Mouse (Mus musculus): ENCODE measurements around the gene Gpr3.

DNA sequence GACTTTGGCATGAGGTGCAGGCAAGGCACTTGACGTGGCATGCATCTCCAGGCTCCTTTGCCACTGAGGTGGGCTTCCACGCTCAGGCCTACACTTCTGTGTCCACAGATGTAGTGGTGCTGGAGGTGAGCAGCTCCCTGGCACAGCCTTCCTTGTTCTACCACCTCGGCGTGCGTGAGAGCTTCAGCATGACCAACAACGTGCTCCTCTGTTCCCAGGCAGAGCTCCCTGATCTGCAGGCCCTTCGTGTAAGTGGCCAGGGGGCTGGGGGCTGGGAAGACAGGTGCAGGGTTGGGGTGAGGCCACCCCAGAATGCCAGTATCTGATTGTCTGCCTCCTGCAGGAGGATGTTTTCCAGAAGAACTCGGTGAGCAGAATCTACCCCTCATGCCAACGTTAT lies 30.4 kb upstream of the Gpr3 start:
- no peak for TF ChIP-seq USF1 (IDR thresholded peaks at IDR 0.05; ENCODE audit: low read depth)
- no peak for TF ChIP-seq POLR2A (IDR thresholded peaks at IDR 0.05; ENCODE audit: insufficient read length, low read depth)
- TF ChIP-seq MYOD1 (IDR thresholded peaks at IDR 0.05; ENCODE audit: control insufficient read depth in 1 of 3, insufficient read length in 2 of 3, low read depth in 2 of 3), result no peak

Data from myocyte (in vitro differentiated cells).